Mouse (Mus musculus) urinary bladder, adult 2 months (tissue): Measurements from ENCODE around the gene Spag5. TPM values are rescaled to one million over a fixed set of nuclear protein-coding genes. Genes with fewer than 3 reads are reported as not detected.
A peak's percentile ranks its signal among the peaks of the same experiment; 100 is the strongest.

Source experiments
- DNase-seq: peaks from one replicate; pipeline ENCODE4 v3.0.0; 2022; ENCODE audit warnings: low spot score
- polyA plus RNA-seq: library from polyadenylated mRNA; depleted of rRNA; stranded (reverse); fragments of >200 nt; gene quantifications from 2 replicates; pipeline ENCODE4 v1.2.3, GENCODE M21; 2012

The Spag5 gene
- polyA plus RNA-seq, 1 experiment, result 1.7 TPM

- no peak for DNase-seq
Measured at GRCm38 (mm10) chr11:78322860-78323259, 21.5 kb downstream of the Spag5 start, which contains the start of gene Aldoc. Aldoc (plus strand) TSS chr11:78322968.

- DNase-seq, result no peak
Measured at GRCm38 (mm10) chr11:78324000-78324785, 22.9 kb downstream of the Spag5 start.

- no peak for DNase-seq
Measured at GRCm38 (mm10) chr11:78324965-78325364, 23.6 kb downstream of the Spag5 start.

- DNase-seq, result no peak
Measured at GRCm38 (mm10) chr11:78327215-78327614, 25.9 kb downstream of the Spag5 start.

- DNase-seq, result peak; percentile 84
Measured at GRCm38 (mm10) chr11:78327634-78328511, 26.5 kb downstream of the Spag5 start, which contains the start of gene Pigs. Pigs (plus strand) TSS chr11:78328415.

GRCm38 (mm10) chr11:78328512-78329056, 27.3 kb downstream of the Spag5 start:
- DNase-seq, result no peak

- no peak for DNase-seq
Measured at GRCm38 (mm10) chr11:78332676-78333075, 31.3 kb downstream of the Spag5 start.

- DNase-seq, result no peak
Measured at GRCm38 (mm10) chr11:78333992-78334391, 32.7 kb downstream of the Spag5 start.

GRCm38 (mm10) chr11:78337040-78337439, 35.7 kb downstream of the Spag5 start:
- peak; percentile 16 for DNase-seq

- no peak for DNase-seq
Measured at GRCm38 (mm10) chr11:78341702-78342101, 40.4 kb downstream of the Spag5 start.

- peak; percentile 76 for DNase-seq
Measured at GRCm38 (mm10) chr11:78343381-78344327, 42.3 kb downstream of the Spag5 start, which contains the start of gene Unc119. Unc119 (plus strand) TSS chr11:78343482.

GRCm38 (mm10) chr11:78344328-78344889, 43.1 kb downstream of the Spag5 start:
- DNase-seq, result no peak

- no peak for DNase-seq
Measured at GRCm38 (mm10) chr11:78344890-78345715, 43.8 kb downstream of the Spag5 start.

GRCm38 (mm10) chr11:78345801-78346200, 44.5 kb downstream of the Spag5 start:
- no peak for DNase-seq

- no peak for DNase-seq
Measured at GRCm38 (mm10) chr11:78346326-78347069, 45.2 kb downstream of the Spag5 start.

GRCm38 (mm10) chr11:78347070-78347754, 45.9 kb downstream of the Spag5 start:
- no peak for DNase-seq

- DNase-seq, result no peak
Measured at GRCm38 (mm10) chr11:78347908-78348307, 46.6 kb downstream of the Spag5 start.

- no peak for DNase-seq
Measured at GRCm38 (mm10) chr11:78348474-78348873, 47.1 kb downstream of the Spag5 start.
